Mouse (Mus musculus) adrenal gland, postnatal 0 days (tissue): ENCODE data around the gene Hoxc13. TPM values are rescaled to one million over a fixed set of nuclear protein-coding genes. Genes with fewer than 3 reads are reported as not detected.

Experiments used
- microRNA-seq: library from miRNA; unstranded; fragments of <30 nt; microRNA quantifications from one replicate; pipeline ENCODE4, GENCODE M21; 2016; ENCODE audit warnings: borderline replicate concordance; ENCODE audit not compliant: insufficient number of aligned reads
- polyA plus RNA-seq: library from polyadenylated mRNA; unstranded; fragments of >200 nt; fragmentation: Nextera tagmentation; extraction: Ambion mirVana; gene quantifications from 2 replicates; pipeline ENCODE4 v1.2.1, GENCODE M21; 2015

Gene Hoxc13
- not detected in 2 replicates for polyA plus RNA-seq

GRCm38 (mm10) chr15:102921053-102922011 lies at the start of gene Hoxc13:
TSS of gene Hoxc13 (plus strand) at chr15:102921103.

GRCm38 (mm10) chr15:102936279-102936972 lies 15.5 kb downstream of the Hoxc13 start, which contains the start of gene Hoxc12:
TSS of gene Hoxc12 (plus strand) at chr15:102936757.

GRCm38 (mm10) chr15:102954192-102955006 lies 33.5 kb downstream of the Hoxc13 start, which contains the start of gene Hoxc11:
TSS of gene Hoxc11 (plus strand) at chr15:102954427.

GRCm38 (mm10) chr15:102966776-102967311 lies 45.9 kb downstream of the Hoxc13 start, which contains the start of gene Hoxc10:
TSS of gene Hoxc10 (plus strand) at chr15:102966796.

GRCm38 (mm10) chr15:102967312-102967510 lies 46.3 kb downstream of the Hoxc13 start, which contains the start of gene Hoxc5:
TSS of gene Hoxc5 (plus strand) at chr15:102967443.

GRCm38 (mm10) chr15:102976171-102976570 lies 55.3 kb downstream of the Hoxc13 start, which contains the start of gene Hoxc9:
TSS of gene Hoxc9 (plus strand) at chr15:102976439.

Small RNA genes within 50 kb of the gene (microRNA-seq; reads per million reads assigned to microRNA genes)
- 406 reads per million, percentile 63 among the genes with 10 or more reads in this experiment for gene Mir196a-2

Other genes with a start within 250 kb of the Hoxc13 start
- 57.0 and 81.6 TPM in 2 replicates for gene Atp5g2, start 248.8 kb upstream of the Hoxc13 start, polyA plus RNA-seq
- gene Calcoco1, start 198.9 kb upstream of the Hoxc13 start, polyA plus RNA-seq, result 62.0 and 93.0 TPM in 2 replicates
- not detected in 2 replicates for gene Hoxc12, start 15.7 kb downstream of the Hoxc13 start, polyA plus RNA-seq
- gene Hoxc11, start 33.3 kb downstream of the Hoxc13 start, polyA plus RNA-seq, result 0.11 and 0.12 TPM in 2 replicates
- 0.58 and 3.3 TPM in 2 replicates for gene Hoxc10, start 45.7 kb downstream of the Hoxc13 start, polyA plus RNA-seq
- gene Hoxc5, start 46.3 kb downstream of the Hoxc13 start, polyA plus RNA-seq, result 6.4 and 6.6 TPM in 2 replicates
- gene Hoxc9, start 55.3 kb downstream of the Hoxc13 start, polyA plus RNA-seq, result 4.4 and 8.6 TPM in 2 replicates
- 17.2 and 31.4 TPM in 2 replicates for gene Hoxc8, start 69.5 kb downstream of the Hoxc13 start, polyA plus RNA-seq
- 14.5 and 17.6 TPM in 2 replicates for gene Hoxc6, start 77.2 kb downstream of the Hoxc13 start, polyA plus RNA-seq
- gene Hoxc4, start 97.8 kb downstream of the Hoxc13 start, polyA plus RNA-seq, result 11.2 and 23.9 TPM in 2 replicates
- gene Smug1, start 246.0 kb downstream of the Hoxc13 start, polyA plus RNA-seq, result 8.1 and 8.4 TPM in 2 replicates